Mouse (Mus musculus) retina, postnatal 7 days (tissue): ENCODE data around the gene Dnaja3.

Experiments used
- DNase-seq: peaks from one replicate; pipeline ENCODE4 v3.0.0-alpha.2; 2012; ENCODE audit warnings: low read depth, low spot score

Gene Dnaja3

GRCm38 (mm10) chr16:4639831-4640237 lies at the start of gene Dnaja3, which contains the start of gene Vasn:
TSS of gene Dnaja3 (plus strand) at chr16:4639989.
TSS of gene Vasn (plus strand) at chr16:4639941.
- DNase-seq = peak; percentile 62

DNA sequence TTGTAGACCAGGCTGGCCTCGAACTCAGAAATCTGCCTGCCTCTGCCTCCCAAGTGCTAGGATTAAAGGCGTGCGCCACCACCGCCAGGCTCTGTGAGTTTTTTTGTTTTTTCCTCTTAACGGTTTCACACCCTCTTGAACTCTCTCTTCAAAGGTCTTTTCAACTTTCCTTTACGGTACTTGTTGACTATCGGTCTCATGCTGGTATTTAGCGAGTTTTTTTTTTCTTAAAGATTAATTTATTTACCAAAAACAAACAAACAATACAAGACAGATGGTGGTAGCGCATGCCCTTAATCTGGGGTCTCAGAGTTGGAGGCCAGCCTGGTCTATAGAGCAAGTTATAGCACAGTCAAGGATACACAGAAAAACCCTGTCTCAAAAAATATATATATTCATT lies 49.6 kb upstream of the Dnaja3 start:
- no peak for DNase-seq

DNA sequence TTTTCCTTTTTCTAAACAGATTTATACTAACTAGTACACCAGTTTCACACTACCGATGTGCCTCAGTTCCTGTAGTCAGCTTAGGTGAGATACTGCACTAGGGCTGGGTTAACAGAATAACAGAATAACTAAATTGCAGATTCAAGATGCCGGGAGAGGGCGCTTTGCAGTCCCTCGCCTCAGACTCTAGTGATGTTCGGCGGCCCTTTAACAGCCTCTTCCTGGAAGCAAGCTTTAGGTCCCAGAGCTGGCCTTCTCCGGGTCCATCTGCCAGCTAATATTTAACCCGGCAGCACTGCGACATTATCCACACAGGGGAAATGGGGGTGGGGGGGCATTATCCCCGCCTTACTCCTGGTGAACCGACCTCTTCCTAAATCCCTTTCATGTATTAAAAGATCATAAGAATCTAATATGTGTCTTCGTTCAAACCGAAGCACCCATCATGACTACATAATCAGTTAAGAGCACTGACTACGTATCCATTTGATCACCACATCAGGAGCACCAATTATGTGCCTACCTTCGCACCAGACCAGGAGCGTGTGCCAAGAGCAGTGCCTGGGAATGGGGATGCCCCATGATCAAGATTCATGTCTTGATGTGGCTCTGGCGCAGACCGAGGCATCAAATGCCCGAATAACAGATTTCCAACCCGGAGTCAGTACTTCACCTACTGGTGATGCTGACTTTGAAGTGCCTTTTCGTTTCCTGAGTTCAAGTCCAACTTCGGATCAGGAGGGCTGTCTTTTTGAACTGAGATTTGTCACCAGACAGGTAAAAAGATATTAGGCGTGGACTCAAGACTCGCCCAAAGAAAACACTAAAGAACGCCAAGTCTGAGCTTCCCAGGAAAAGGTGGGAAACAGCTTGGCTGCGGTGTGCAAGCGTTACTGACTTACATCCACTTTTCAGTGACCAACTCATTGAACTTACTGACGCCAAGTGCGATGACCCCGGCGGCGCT lies 46.6 kb upstream of the Dnaja3 start:
- peak; percentile 64 for DNase-seq

DNA sequence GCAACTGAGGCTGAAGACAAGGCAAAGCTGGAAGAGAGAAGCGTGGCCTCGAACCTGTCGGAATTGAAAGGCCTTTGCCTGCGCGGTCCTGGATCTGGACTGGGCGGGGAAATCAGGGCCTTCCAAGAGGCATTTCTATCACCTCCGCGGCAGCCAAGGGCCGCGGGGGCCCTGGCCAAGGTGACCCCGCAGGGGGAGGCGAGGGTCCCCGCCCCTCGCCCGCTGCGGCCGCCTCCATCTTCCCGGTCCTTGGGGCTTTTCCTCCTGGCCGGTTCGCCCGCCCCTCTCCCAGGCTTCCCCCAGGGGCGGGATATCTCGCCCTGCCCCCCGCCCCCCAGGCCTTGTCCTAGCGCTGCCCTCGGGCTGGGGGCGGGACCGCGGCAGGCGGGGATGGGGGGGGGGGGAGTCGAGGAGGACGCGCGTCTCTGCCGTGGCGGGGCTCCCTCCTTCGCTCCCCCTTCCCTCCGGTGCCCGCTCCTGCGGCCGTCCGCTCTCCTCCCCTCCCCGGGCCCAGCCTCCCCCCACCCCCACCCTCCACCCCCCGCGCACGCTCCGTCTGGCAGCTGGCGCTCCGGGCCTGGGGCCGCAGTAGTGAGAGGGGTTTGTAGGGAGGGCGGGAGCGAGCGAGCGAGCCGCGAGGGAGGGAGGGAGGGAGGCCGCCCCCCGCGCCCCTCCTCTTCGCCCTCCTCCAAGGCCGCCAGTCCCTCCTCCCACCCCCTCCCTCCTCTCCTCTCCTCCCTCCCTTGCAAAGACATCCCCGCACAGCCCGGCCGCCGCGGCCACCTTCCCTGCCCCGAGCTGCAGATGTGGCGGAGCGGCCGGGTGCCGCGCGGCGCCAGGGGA lies 45.6 kb upstream of the Dnaja3 start, which contains the start of gene Glis2:
Glis2 (plus strand) TSS at position 743 of the 843 bp plus-strand sequence.
- peak; percentile 78 for DNase-seq

GRCm38 (mm10) chr16:4594814-4595526 lies 44.8 kb upstream of the Dnaja3 start:
- no peak for DNase-seq

DNA sequence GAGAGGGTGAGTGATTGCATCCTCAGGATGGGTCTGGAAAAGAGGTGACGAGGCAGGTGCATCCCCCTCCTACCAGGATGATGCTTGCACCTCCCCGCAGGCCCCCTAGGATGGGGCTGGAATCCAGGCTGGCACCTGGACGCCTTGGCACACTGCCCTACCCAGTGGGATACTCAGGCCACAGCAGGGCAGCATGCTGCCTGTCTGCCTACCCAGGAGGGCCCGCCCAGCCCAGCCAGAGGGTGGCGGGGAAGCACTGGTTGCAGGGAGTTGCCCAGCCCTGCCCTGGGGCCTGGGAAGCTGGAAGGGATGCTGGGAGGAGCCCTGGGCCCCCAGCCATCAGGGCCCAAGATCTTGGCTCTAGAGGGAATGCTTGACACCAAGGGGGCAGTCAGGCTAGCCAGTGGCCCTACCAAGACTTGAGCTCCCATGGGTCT lies 44.2 kb upstream of the Dnaja3 start:
- no peak for DNase-seq

- no peak for DNase-seq
Measured at GRCm38 (mm10) chr16:4596141-4596728, 43.6 kb upstream of the Dnaja3 start.

- DNase-seq = no peak
Measured at GRCm38 (mm10) chr16:4596836-4597235, 43.0 kb upstream of the Dnaja3 start.

GRCm38 (mm10) chr16:4597296-4597695 lies 42.5 kb upstream of the Dnaja3 start:
- DNase-seq = no peak

- DNase-seq = no peak
Measured at GRCm38 (mm10) chr16:4598041-4598440, 41.7 kb upstream of the Dnaja3 start.

GRCm38 (mm10) chr16:4598891-4599543 lies 40.8 kb upstream of the Dnaja3 start:
- no peak for DNase-seq

- DNase-seq = no peak
Measured at GRCm38 (mm10) chr16:4599616-4600015, 40.2 kb upstream of the Dnaja3 start.

DNA sequence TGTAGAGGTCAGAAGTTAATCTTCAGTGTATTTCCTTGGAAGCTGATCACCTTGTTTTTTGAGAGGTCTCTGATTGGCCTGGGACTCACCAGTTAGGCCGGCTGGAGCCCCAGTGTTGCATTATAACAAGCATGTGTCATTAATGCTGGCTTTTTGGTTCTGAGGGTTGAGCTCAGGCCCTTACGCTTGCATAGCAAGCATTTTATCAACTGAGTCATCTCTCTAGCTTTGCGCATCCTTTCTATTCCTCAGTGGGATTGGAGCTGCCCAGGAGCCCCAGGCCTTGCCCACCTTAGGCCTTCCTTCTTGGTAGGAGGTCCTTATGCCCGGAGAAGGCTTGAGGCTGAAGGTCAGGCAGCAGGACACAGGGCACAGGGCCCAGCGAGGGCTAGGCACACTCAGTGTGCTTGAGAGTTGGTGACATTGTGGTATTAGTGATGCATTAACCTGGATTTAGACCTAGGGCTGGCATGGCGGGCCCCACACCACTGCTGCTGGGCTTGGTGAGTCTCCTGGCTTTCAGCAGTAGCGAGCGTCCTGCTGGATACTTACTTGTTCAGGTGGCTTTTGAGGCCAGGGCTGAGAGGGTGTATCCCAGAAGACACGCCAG lies 39.0 kb upstream of the Dnaja3 start:
- no peak for DNase-seq

GRCm38 (mm10) chr16:4602189-4602588 lies 37.6 kb upstream of the Dnaja3 start:
- DNase-seq = no peak

- DNase-seq = no peak
Measured at GRCm38 (mm10) chr16:4602766-4603452, 36.9 kb upstream of the Dnaja3 start.

DNA sequence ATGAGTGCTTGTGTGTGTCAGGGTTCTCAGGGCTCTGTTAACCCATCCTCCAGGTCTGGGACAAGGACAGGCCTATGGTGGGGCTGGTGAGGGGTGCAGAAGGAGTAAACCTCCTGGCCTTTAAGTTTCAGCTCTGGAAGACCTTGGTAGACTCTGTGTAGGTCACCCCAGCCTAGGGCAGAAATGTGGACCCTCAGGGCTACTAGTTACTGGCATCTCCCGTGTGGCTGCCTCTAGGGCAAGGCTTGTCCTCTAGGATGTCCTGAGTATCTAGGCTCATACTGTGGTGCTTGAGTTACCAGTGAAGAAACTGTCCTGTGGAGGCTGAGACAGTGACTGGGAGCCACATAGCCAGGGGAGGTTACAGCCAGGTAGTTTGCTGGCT lies 36.3 kb upstream of the Dnaja3 start:
- DNase-seq = no peak

GRCm38 (mm10) chr16:4604293-4604837 lies 35.4 kb upstream of the Dnaja3 start:
- no peak for DNase-seq

- no peak for DNase-seq
Measured at GRCm38 (mm10) chr16:4605514-4606131, 34.2 kb upstream of the Dnaja3 start.
